Mouse (Mus musculus): Measurements from ENCODE around the gene Klf12. TPM values are rescaled to one million over a fixed set of nuclear protein-coding genes. Genes with fewer than 3 reads are reported as not detected.

Gene Klf12
- polyA plus RNA-seq, 1 experiment from 2014 or later, result 7.0 TPM

GRCm38 (mm10) chr14:100239874-100240273 is 44.6 kb downstream of the Klf12 start:
- Histone ChIP-seq H3K9me3 (replicated peaks; ENCODE audit: low read length) (no peaks in the 10 kb centered on the region), H3K27ac (no peak overlapping the region), H3K4me2 (ENCODE audit: low read length) (no peak overlapping the region), H3K27me3 (ENCODE audit: insufficient read depth, low read length) (no peaks in the 10 kb centered on the region), H3K4me3 (replicated peaks; ENCODE audit: low read depth, low read length) (no peak overlapping the region), H3K9ac (ENCODE audit: low read depth, low read length) (no peak overlapping the region), H3K36me3 (ENCODE audit: insufficient read depth, low read length) (no peaks in the 10 kb centered on the region), H3K4me1 (replicated peaks; ENCODE audit: insufficient read depth, low read length) (no peaks in the 10 kb centered on the region)
- ATAC-seq (replicated peaks; ENCODE audit: low FRiP score, low read depth) (no peak), DNase-seq (ENCODE audit: low spot score) (no peak)
- no peak for TF ChIP-seq CTCF (IDR thresholded peaks at IDR 0.05; ENCODE audit: low read depth)
- WGBS, result 90% methylated on average over 4 of the region's 4 CpGs

GRCm38 (mm10) chr14:100236757-100237156 is 47.7 kb downstream of the Klf12 start:
- 75% methylated on average over 7 of the region's 7 CpGs for WGBS
- no peak for TF ChIP-seq CTCF (IDR thresholded peaks at IDR 0.05; ENCODE audit: low read depth)
- H3K9ac ChIP-seq (ENCODE audit: low read depth, low read length), result no peak overlapping the region
- no peaks in the 10 kb centered on the region for H3K36me3 ChIP-seq (ENCODE audit: insufficient read depth, low read length)
- no peak overlapping the region for H3K4me2 ChIP-seq (ENCODE audit: low read length)
- no peaks in the 10 kb centered on the region for H3K4me1 ChIP-seq (replicated peaks; ENCODE audit: insufficient read depth, low read length)
- no peaks in the 10 kb centered on the region for H3K27me3 ChIP-seq (ENCODE audit: insufficient read depth, low read length)
- DNase-seq (ENCODE audit: low spot score), result no peak
- 0 out of 2 replicates have a peak overlapping the region, but pooled peaks have one; percentile 13 for H3K27ac ChIP-seq
- no peaks in the 10 kb centered on the region for H3K9me3 ChIP-seq (replicated peaks; ENCODE audit: low read length)
- ATAC-seq (replicated peaks; ENCODE audit: low FRiP score, low read depth), result peak; percentile 81
- no peak overlapping the region for H3K4me3 ChIP-seq (replicated peaks; ENCODE audit: low read depth, low read length)

- TF ChIP-seq CTCF (IDR thresholded peaks at IDR 0.05; ENCODE audit: low read depth), result no peak
- ATAC-seq (replicated peaks; ENCODE audit: low FRiP score, low read depth), result no peak
- Histone ChIP-seq H3K9me3 (replicated peaks; ENCODE audit: low read length) (no peaks in the 10 kb centered on the region), H3K4me2 (ENCODE audit: low read length) (no peak overlapping the region), H3K27me3 (ENCODE audit: insufficient read depth, low read length) (no peaks in the 10 kb centered on the region), H3K9ac (ENCODE audit: low read depth, low read length) (no peak overlapping the region), H3K36me3 (ENCODE audit: insufficient read depth, low read length) (no peaks in the 10 kb centered on the region), H3K4me1 (replicated peaks; ENCODE audit: insufficient read depth, low read length) (no peaks in the 10 kb centered on the region), H3K4me3 (replicated peaks; ENCODE audit: low read depth, low read length) (no peak overlapping the region), H3K27ac (no peak overlapping the region)
- 59% methylated on average over 3 of the region's 3 CpGs for WGBS
- no peak for DNase-seq (ENCODE audit: low spot score)
Observed at GRCm38 (mm10) chr14:100235746-100236145, 48.7 kb downstream of the Klf12 start.

- no peak for TF ChIP-seq CTCF (IDR thresholded peaks at IDR 0.05; ENCODE audit: low read depth)
- Histone ChIP-seq H3K9me3 (replicated peaks; ENCODE audit: low read length) (no peaks in the 10 kb centered on the region), H3K4me3 (replicated peaks; ENCODE audit: low read depth, low read length) (no peak overlapping the region), H3K4me2 (ENCODE audit: low read length) (no peak overlapping the region), H3K9ac (ENCODE audit: low read depth, low read length) (no peak overlapping the region), H3K27ac (no peak overlapping the region), H3K27me3 (ENCODE audit: insufficient read depth, low read length) (no peaks in the 10 kb centered on the region), H3K4me1 (replicated peaks; ENCODE audit: insufficient read depth, low read length) (no peaks in the 10 kb centered on the region), H3K36me3 (ENCODE audit: insufficient read depth, low read length) (no peaks in the 10 kb centered on the region)
- 36% methylated on average over 1 of the region's 1 CpGs for WGBS
- ATAC-seq (replicated peaks; ENCODE audit: low FRiP score, low read depth) (0 out of 2 replicates have a peak, but pooled peaks have one; percentile 25), DNase-seq (ENCODE audit: low spot score) (no peak)
Observed at GRCm38 (mm10) chr14:100231384-100231783, 53.1 kb downstream of the Klf12 start.

GRCm38 (mm10) chr14:100228120-100228519 is 56.4 kb downstream of the Klf12 start:
- Histone ChIP-seq H3K27me3 (ENCODE audit: insufficient read depth, low read length) (no peaks in the 10 kb centered on the region), H3K4me1 (replicated peaks; ENCODE audit: insufficient read depth, low read length) (no peaks in the 10 kb centered on the region), H3K27ac (no peak overlapping the region), H3K4me2 (ENCODE audit: low read length) (no peak overlapping the region), H3K4me3 (replicated peaks; ENCODE audit: low read depth, low read length) (no peak overlapping the region), H3K9me3 (replicated peaks; ENCODE audit: low read length) (no peaks in the 10 kb centered on the region), H3K36me3 (ENCODE audit: insufficient read depth, low read length) (no peaks in the 10 kb centered on the region), H3K9ac (ENCODE audit: low read depth, low read length) (no peak overlapping the region)
- DNase-seq (ENCODE audit: low spot score) (no peak), ATAC-seq (replicated peaks; ENCODE audit: low FRiP score, low read depth) (no peak)
- TF ChIP-seq CTCF (IDR thresholded peaks at IDR 0.05; ENCODE audit: low read depth), result no peak
- 85% methylated on average over 6 of the region's 6 CpGs for WGBS

- Histone ChIP-seq H3K9ac (ENCODE audit: low read depth, low read length) (no peak overlapping the region), H3K4me1 (replicated peaks; ENCODE audit: insufficient read depth, low read length) (no peaks in the 10 kb centered on the region), H3K4me3 (replicated peaks; ENCODE audit: low read depth, low read length) (no peak overlapping the region), H3K27ac (no peak overlapping the region), H3K27me3 (ENCODE audit: insufficient read depth, low read length) (no peaks in the 10 kb centered on the region), H3K4me2 (ENCODE audit: low read length) (no peak overlapping the region), H3K9me3 (replicated peaks; ENCODE audit: low read length) (no peaks in the 10 kb centered on the region), H3K36me3 (ENCODE audit: insufficient read depth, low read length) (no peaks in the 10 kb centered on the region)
- 86% methylated on average over 6 of the region's 6 CpGs for WGBS
- no peak for ATAC-seq (replicated peaks; ENCODE audit: low FRiP score, low read depth)
- DNase-seq (ENCODE audit: low spot score), result no peak
- no peak for TF ChIP-seq CTCF (IDR thresholded peaks at IDR 0.05; ENCODE audit: low read depth)
Observed at GRCm38 (mm10) chr14:100227717-100228116, 56.8 kb downstream of the Klf12 start.

- Histone ChIP-seq H3K27ac (no peak overlapping the region), H3K9me3 (replicated peaks; ENCODE audit: low read length) (no peaks in the 10 kb centered on the region), H3K27me3 (ENCODE audit: insufficient read depth, low read length) (no peaks in the 10 kb centered on the region), H3K36me3 (ENCODE audit: insufficient read depth, low read length) (no peaks in the 10 kb centered on the region), H3K4me3 (replicated peaks; ENCODE audit: low read depth, low read length) (no peak overlapping the region), H3K9ac (ENCODE audit: low read depth, low read length) (no peak overlapping the region), H3K4me1 (replicated peaks; ENCODE audit: insufficient read depth, low read length) (no peaks in the 10 kb centered on the region), H3K4me2 (ENCODE audit: low read length) (no peak overlapping the region)
- ATAC-seq (replicated peaks; ENCODE audit: low FRiP score, low read depth), result no peak
- WGBS, result 53% methylated on average over 4 of the region's 4 CpGs
- no peak for TF ChIP-seq CTCF (IDR thresholded peaks at IDR 0.05; ENCODE audit: low read depth)
- DNase-seq (ENCODE audit: low spot score), result peak; percentile 29
Observed at GRCm38 (mm10) chr14:100224151-100224550, 60.3 kb downstream of the Klf12 start.
